Mouse (Mus musculus) midbrain, embryonic 16.5 days (tissue): ENCODE results near the gene Elmo2. TPM values are rescaled to one million over a fixed set of nuclear protein-coding genes. Genes with fewer than 3 reads are reported as not detected.

Source experiments
- ATAC-seq: fragments of 200-750 bp; cut with Nextera tagmentation; 2 replicates; pipeline ENCODE4 v1.8.0; 2017; ENCODE audit warnings: moderate TSS enrichment
- H3K27ac ChIP-seq: fragments of 300-500 bp; sonication (generic); 2 replicates; pipeline ENCODE4 v1.5.1; 2014; ENCODE audit warnings: mild to moderate bottlenecking, low read length, mixed read lengths
- H3K27me3 ChIP-seq: fragments of 300-500 bp; sonication (generic); 2 replicates; pipeline ENCODE4 v1.6.1; 2014; ENCODE audit warnings: low read depth, low read length, mixed read lengths; ENCODE audit not compliant: control insufficient read depth, insufficient read depth
- H3K36me3 ChIP-seq: fragments of 300-500 bp; sonication (generic); 2 replicates; pipeline ENCODE4 v1.6.1; 2014; ENCODE audit warnings: mild to moderate bottlenecking, low read length, moderate library complexity, mixed read lengths; ENCODE audit not compliant: control insufficient read depth, insufficient read depth
- H3K4me1 ChIP-seq: fragments of 300-500 bp; sonication (generic); 2 replicates; pipeline ENCODE4 v1.6.1; 2014; ENCODE audit warnings: mild to moderate bottlenecking, low read length, mixed read lengths; ENCODE audit not compliant: control insufficient read depth, insufficient read depth
- H3K4me2 ChIP-seq: fragments of 300-500 bp; sonication (generic); 2 replicates; pipeline ENCODE4 v1.6.1; 2014; ENCODE audit warnings: mild to moderate bottlenecking, low read length, mixed read lengths
- H3K4me3 ChIP-seq: fragments of 300-500 bp; sonication (generic); 2 replicates; pipeline ENCODE4 v1.5.1; 2014; ENCODE audit warnings: low read depth, mild to moderate bottlenecking, low read length, moderate library complexity, mixed read lengths
- H3K9ac ChIP-seq: fragments of 300-500 bp; sonication (generic); 2 replicates; pipeline ENCODE4 v1.6.1; 2014; ENCODE audit warnings: low read depth, low read length, mixed read lengths
- H3K9me3 ChIP-seq: fragments of 300-500 bp; sonication (generic); replicated peaks from 2 replicates; pipeline ENCODE4 v1.6.1; 2014; ENCODE audit warnings: mild to moderate bottlenecking, low read length, mixed read lengths; ENCODE audit not compliant: control insufficient read depth, poor library complexity, severe bottlenecking
- WGBS: fragments of 180-500 bp; shearing (Covaris S2); extraction: QIAGEN DNeasy Blood & Tissue Kit; methylation state at CpG from one replicate; pipeline ENCODE4 v1.1.7; 2014; 5-methylcytosine and 5-hydroxymethylcytosine counted together
- polyA plus RNA-seq: library from polyadenylated mRNA; unstranded; fragments of >200 nt; fragmentation: Nextera tagmentation; extraction: Ambion mirVana; gene quantifications from 2 replicates; pipeline ENCODE4 v1.2.1, GENCODE M21; 2015

The Elmo2 gene
- polyA plus RNA-seq, 1 experiment from 2014 or later = 108 TPM

- no peak overlapping the region for H3K4me3 ChIP-seq
- no peak overlapping the region for H3K27ac ChIP-seq
- no peak overlapping the region for H3K9ac ChIP-seq
- no peaks in the 10 kb centered on the region; the same call in 1 of the 2 replicates for H3K27me3 ChIP-seq
- H3K36me3 ChIP-seq = no peaks in the 10 kb centered on the region
- no peaks in the 10 kb centered on the region for H3K9me3 ChIP-seq
- peaks cover 27% of the 10 kb centered on the region for H3K4me1 ChIP-seq
- no peak for ATAC-seq
- WGBS = 37% methylated on average over 7 of the region's 7 CpGs
- no peak overlapping the region for H3K4me2 ChIP-seq
These were observed 62.4 kb downstream of the Elmo2 start for GRCm38 (mm10) chr2:165263861-165264260.

DNA sequence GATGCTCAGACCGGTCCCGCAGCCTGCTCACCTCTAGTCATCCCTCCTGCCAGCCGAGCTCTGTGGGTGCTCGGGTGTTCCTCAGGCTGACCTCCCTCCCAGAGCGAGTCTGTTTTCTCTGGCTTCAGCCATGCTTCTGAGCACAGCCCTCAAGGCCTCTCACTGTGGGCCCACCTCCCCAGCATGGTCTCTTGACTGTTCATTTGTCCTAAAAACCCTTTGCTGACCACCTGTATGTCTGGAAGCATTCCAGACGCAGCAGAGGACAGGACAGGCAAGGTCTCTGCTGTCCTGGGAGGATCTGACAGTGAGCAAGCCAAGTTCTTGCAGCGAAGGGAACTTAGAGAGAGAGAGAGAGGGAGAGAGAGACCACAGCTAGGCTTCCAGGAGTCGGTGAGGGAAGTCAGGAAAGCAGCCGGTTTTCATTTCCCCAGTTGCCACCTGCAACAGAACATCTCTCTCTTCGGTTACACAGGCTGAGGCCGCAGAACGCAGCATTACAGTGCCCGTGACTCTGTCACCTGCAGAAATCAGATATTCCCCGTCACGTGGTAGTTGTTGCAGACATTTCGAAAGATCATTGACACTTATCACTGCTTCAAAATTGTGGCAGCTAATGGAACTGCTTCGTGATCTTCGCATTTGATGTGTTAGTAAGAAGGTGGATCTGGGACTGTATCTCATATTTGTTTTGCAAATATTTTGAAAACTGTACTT lies 63.8 kb downstream of the Elmo2 start:
- Histone ChIP-seq H3K4me2 (no peak overlapping the region), H3K27me3 (no peaks in the 10 kb centered on the region; the same call in 1 of the 2 replicates), H3K9me3 (no peaks in the 10 kb centered on the region), H3K9ac (no peak overlapping the region), H3K4me3 (no peak overlapping the region), H3K27ac (no peak overlapping the region), H3K36me3 (no peaks in the 10 kb centered on the region), H3K4me1 (peaks cover 27% of the 10 kb centered on the region)
- 69% methylated on average over 18 of the region's 18 CpGs for whole genome bisulfite sequencing
- ATAC-seq = no peak

- Histone ChIP-seq H3K9ac (no peak overlapping the region), H3K4me3 (no peak overlapping the region), H3K27ac (no peak overlapping the region), H3K4me2 (no peak overlapping the region), H3K27me3 (peaks cover 4% of the 10 kb centered on the region; the same call in 1 of the 2 replicates), H3K36me3 (no peaks in the 10 kb centered on the region), H3K9me3 (no peaks in the 10 kb centered on the region), H3K4me1 (peaks cover 12% of the 10 kb centered on the region; the same call in 1 of the 2 replicates)
- no peak for ATAC-seq
- 81% methylated on average over 8 of the region's 8 CpGs for WGBS
These were observed 66.4 kb downstream of the Elmo2 start for GRCm38 (mm10) chr2:165259859-165260258.

- Histone ChIP-seq H3K4me3 (no peak overlapping the region), H3K36me3 (no peaks in the 10 kb centered on the region), H3K27ac (no peak overlapping the region), H3K9me3 (no peaks in the 10 kb centered on the region), H3K27me3 (peaks cover 4% of the 10 kb centered on the region; the same call in 1 of the 2 replicates), H3K4me2 (no peak overlapping the region), H3K9ac (no peak overlapping the region), H3K4me1 (peaks cover 18% of the 10 kb centered on the region)
- WGBS = 74% methylated on average over 6 of the region's 6 CpGs
- ATAC-seq = no peak
These were observed 68.0 kb downstream of the Elmo2 start for GRCm38 (mm10) chr2:165258321-165258720.

GRCm38 (mm10) chr2:165257151-165257834 lies 69.0 kb downstream of the Elmo2 start:
- no peak for ATAC-seq
- H3K36me3 ChIP-seq = no peaks in the 10 kb centered on the region
- peaks cover 4% of the 10 kb centered on the region; the same call in 1 of the 2 replicates for H3K27me3 ChIP-seq
- H3K27ac ChIP-seq = peak overlapping the region; percentile 5; the same call in 1 of the 2 replicates
- H3K9me3 ChIP-seq = no peaks in the 10 kb centered on the region
- peaks cover 16% of the 10 kb centered on the region for H3K4me1 ChIP-seq
- H3K4me3 ChIP-seq = no peak overlapping the region
- no peak overlapping the region for H3K4me2 ChIP-seq
- WGBS = 22% methylated on average over 11 of the region's 11 CpGs
- H3K9ac ChIP-seq = no peak overlapping the region

DNA sequence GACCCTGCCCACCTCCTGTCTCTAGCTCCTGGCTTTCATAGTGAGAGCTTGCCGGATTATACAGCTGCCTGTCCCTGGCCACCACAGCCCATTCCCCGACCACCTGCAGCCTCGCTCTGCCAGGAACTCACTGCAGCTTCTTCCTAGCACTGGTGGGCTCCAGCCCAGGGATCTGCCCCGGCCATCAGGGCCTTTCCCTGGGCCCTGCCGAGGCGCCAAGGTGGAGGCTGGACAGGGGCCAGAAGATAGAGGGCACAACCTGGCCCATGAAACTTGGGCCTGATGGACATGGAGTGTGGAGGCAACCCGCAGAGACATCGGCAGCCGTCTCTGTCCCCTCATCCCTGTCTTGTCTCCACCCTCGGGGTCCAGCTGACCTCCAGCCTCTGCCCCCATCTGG lies 70.1 kb downstream of the Elmo2 start:
- no peaks in the 10 kb centered on the region for H3K9me3 ChIP-seq
- 71% methylated on average over 10 of the region's 10 CpGs for WGBS
- H3K9ac ChIP-seq = no peak overlapping the region
- H3K4me1 ChIP-seq = peaks cover 16% of the 10 kb centered on the region
- H3K27me3 ChIP-seq = peaks cover 4% of the 10 kb centered on the region; the same call in 1 of the 2 replicates
- no peak overlapping the region for H3K4me3 ChIP-seq
- H3K27ac ChIP-seq = no peak overlapping the region
- H3K36me3 ChIP-seq = no peaks in the 10 kb centered on the region
- H3K4me2 ChIP-seq = no peak overlapping the region
- ATAC-seq = no peak

GRCm38 (mm10) chr2:165253867-165254266 lies 72.4 kb downstream of the Elmo2 start:
- peak overlapping the region; percentile 60; the same call in 1 of the 2 replicates for H3K27ac ChIP-seq
- H3K4me2 ChIP-seq = no peak overlapping the region
- 0 out of 2 replicates have a peak, but pooled peaks cover 4% of the 10 kb centered on the region for H3K27me3 ChIP-seq
- no peaks in the 10 kb centered on the region for H3K36me3 ChIP-seq
- H3K9ac ChIP-seq = peak overlapping the region; percentile 42; the same call in 1 of the 2 replicates
- WGBS = 5% methylated on average over 10 of the region's 10 CpGs
- no peaks in the 10 kb centered on the region for H3K9me3 ChIP-seq
- ATAC-seq = peak; percentile 66
- no peak overlapping the region for H3K4me3 ChIP-seq
- H3K4me1 ChIP-seq = peaks cover 16% of the 10 kb centered on the region

DNA sequence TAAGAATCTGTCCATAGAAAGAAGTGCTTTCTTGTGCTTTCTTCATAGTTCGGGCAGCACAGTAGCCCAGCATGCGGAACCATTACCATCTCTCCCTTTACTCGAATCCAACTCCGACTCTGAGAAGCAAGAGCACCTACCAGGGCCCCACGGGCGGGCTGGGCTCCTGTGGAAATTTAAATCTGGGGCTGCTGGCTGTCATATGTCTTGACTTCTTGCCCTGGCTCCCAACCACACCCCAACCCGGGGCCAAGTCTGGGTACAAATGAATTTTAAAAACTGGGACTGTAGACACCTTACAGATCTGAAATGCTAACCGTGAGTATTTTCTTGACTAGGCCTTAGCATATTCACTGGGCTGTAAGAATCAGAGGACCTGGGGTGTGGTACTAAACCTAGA lies 73.0 kb downstream of the Elmo2 start:
- Histone ChIP-seq H3K36me3 (no peaks in the 10 kb centered on the region), H3K27ac (peak overlapping the region; percentile 7; the same call in 1 of the 2 replicates), H3K4me1 (peaks cover 16% of the 10 kb centered on the region), H3K9me3 (no peaks in the 10 kb centered on the region), H3K9ac (no peak overlapping the region), H3K4me2 (no peak overlapping the region), H3K27me3 (0 out of 2 replicates have a peak, but pooled peaks cover 4% of the 10 kb centered on the region), H3K4me3 (no peak overlapping the region)
- 78% methylated on average over 8 of the region's 8 CpGs for WGBS
- ATAC-seq = no peak

- no peaks in the 10 kb centered on the region for H3K36me3 ChIP-seq
- 47% methylated on average over 9 of the region's 9 CpGs for WGBS
- H3K9ac ChIP-seq = no peak overlapping the region
- no peak for ATAC-seq
- H3K27me3 ChIP-seq = 0 out of 2 replicates have a peak, but pooled peaks cover 4% of the 10 kb centered on the region
- H3K9me3 ChIP-seq = no peaks in the 10 kb centered on the region
- peaks cover 16% of the 10 kb centered on the region for H3K4me1 ChIP-seq
- no peak overlapping the region for H3K4me2 ChIP-seq
- H3K4me3 ChIP-seq = no peak overlapping the region
- H3K27ac ChIP-seq = no peak overlapping the region
These were observed 73.5 kb downstream of the Elmo2 start for GRCm38 (mm10) chr2:165252801-165253200.
